Mouse (Mus musculus) ovary, postnatal 10 days (tissue): ENCODE results near the gene Adh4.
A peak's percentile ranks its signal among the peaks of the same experiment; 100 is the strongest.
"Not testable (repeated sequence)": the region's sequence is repeated elsewhere in the genome, so short reads cannot be mapped to it uniquely, and the experiment has no call there.

Source experiments
- DNase-seq: peaks from one replicate; pipeline ENCODE4 v3.0.0; 2022; ENCODE audit warnings: low spot score

Gene Adh4

DNA sequence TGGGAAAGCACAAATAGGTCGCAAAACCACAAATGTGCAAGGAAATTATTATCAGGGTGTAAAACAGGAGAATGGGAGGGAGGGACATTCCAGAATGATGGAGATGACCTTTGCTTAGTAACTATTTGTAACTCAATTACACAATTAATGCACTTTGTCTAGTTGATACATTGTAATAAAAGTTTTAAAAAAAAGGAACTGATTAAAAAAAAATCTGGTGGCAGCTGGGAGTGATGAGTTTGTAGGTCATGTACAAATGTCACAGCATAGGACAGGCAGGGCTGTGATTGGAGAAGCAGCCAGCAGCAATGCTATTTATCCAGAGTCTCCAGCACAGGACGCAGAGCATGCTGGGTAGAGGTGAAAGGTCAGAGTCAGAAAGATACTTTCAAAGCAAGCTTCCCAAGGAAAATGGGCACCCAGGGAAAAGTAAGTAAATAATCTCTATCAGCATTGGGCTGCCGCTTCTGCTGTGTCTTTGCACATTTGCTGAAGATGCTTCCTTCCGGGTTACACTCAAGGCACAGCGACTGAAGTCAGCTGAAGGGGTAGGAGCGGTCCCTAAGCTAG lies at the start of gene Adh4:
TSS of gene Adh4 (plus strand) at position 346 of the 570 bp plus-strand sequence.
- DNase-seq = no peak

DNA sequence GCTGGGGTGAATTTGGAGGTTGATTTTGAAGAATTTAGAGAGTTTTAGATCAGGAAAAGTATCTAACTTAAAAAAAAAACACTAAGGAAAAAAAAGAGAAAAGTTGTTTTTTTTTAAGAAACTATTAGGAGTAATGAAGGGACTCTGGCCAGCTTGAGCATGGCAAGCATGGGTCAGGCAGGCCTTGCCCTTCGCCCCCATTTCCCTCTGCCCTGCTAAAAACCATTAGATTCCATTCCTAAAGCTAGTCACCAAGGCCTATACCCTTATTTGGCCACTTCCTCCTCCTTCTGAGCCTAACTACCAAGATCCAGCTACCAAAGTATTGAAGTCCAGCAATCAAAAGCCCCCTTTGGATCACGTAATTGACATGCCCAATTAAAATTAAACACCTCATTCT lies 49.1 kb upstream of the Adh4 start:
- no peak for DNase-seq

DNA sequence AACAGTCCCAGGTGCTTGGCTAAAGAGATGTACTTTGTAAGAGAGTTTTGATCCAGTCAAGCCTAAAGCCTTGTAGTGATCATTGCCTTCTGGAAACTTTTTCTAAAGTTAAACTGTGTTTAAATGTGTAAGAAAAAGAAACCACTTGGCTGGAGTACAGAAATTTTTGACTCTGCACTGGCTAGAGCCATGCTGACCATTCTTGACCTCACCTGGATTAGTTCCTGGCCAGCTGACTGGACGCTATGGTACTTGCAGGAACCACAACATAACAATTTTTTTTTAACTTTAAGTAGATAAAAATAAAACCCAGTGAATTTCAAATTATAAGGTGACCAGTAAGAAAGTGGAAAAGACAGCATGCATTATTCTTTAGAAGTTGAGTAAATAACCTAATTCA lies 45.7 kb upstream of the Adh4 start:
- DNase-seq = no peak

DNA sequence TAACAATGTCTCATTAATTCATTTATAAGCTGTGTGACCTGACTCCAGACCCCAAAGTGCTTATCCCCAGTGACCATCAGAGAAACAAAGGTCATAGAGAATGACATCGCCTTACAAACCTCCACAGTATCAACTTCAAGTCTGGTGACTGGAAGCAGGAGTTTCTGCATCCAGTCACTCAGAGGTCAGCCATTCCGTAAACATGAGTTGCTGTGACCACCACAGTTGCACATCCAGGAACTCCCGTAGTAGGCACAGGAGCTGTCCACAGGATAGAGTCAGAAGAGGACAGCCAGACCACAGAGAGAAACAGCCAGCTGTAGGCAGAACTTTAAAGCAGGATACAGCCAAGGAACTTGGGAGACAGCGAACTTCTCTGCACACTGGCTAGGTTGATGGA lies 45.0 kb upstream of the Adh4 start:
- not testable (repeated sequence) for DNase-seq

DNA sequence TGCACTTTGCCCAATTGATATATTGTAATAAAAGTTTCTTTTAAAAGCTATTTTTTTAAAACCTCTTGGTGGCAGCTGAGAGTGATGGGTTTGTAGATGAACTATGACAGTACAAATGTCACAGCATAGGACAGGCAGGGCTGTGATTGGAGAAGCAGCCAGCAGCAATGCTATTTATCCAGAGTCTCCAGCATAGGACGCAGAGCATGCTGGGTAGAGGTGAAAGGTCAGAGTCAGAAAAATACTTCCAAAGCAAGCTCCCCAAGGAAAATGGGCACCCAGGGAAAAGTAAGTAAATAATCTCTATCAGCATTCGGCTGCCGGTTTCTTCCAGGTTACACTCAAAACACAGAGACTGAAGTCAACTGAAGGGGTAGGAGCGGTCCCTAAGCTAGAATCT lies 41.3 kb upstream of the Adh4 start:
- no peak for DNase-seq

DNA sequence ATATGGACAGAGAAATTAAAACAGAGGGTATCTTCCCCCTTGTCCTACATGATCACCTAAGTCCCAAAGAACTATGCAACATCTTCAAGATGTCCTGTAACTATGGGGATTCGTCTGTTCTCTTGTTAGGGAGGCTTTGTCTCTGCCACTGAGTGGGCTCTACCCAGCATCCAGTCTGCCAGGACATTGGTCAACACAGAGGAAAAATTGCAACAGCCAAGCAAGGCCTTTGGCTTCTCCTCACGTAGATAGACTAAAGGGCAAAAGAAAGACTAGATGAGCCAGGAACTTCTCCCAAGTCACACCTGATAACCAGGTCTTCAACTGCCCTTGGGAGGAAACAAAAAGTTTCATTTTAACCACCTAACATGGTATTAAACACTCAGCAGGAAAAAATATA lies 40.1 kb upstream of the Adh4 start:
- no peak for DNase-seq

DNA sequence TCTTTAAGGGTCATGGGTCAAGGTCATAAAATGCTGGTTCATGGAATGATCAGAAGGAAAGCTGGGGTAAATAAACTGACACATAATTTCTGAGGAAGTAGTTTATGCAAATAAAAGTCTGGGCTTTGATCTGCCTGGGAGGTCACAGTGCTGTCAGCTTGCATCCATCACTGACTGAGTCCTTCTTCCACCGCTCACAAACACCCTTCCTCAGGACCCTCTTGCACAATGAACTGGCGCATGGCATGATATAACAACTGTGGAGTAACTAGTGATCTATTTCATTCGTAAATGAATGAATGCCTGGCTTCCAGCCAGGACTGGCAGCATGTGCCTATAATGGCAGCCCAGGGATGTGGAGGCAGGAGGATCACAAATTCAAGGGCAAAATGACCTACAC lies 34.1 kb upstream of the Adh4 start:
- no peak for DNase-seq

DNA sequence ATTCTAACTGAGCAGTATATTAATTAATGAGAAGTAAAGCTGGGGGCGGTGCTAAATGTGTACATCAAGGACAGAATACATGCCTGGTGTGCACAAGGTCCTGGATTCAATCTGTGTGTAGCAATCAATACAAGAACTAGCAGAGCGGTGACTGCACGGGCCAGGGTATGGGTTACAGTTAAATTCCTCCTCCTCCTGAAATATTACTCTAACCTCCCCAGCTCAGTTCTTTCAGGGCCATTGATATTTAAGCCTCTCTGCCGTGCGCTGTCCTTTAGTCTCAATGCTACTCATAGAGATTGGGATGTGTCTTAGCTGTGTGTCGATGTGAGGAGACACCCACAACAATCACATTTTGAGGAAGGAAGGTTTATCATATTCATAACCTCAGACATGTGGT lies 28.1 kb upstream of the Adh4 start:
- no peak for DNase-seq

DNA sequence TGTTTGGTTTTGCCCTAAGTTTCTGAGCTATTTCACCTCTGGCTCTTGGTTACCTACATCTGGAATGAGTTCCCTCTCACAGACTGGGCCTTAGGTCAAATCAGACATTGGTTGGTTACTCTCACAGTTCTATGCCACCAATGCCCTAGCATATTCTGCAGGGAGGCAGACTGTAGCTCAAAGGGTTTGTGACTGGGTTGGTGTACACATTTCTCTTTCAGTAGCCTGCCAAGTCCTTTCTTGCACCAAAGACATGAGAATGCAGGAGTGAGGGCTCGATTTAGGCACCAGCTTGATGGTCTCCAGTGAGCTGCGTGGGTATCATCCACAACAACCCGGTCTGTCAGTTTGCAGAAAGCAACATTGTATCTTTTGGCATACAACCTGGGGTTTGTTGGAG lies 10.4 kb upstream of the Adh4 start:
- no peak for DNase-seq

DNA sequence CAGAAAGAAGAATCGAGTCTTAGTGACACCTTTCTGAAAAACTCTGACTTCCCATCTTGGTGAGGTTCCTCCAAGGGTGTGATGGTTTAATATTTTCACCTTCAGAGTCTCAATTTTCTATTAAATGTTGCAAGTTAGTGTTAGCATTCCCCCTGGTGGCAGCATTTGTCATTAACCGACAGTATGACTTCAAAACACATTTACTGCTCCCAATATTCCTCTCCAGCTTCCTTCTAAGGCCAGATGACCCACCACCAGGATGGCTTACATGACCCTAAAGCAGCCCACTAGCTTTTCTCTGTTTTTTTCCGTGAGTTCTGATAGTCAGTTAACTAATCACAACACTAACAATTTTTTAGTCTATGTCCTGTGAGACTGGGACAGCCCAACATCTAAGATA lies 9.9 kb upstream of the Adh4 start:
- peak; percentile 9 for DNase-seq

DNA sequence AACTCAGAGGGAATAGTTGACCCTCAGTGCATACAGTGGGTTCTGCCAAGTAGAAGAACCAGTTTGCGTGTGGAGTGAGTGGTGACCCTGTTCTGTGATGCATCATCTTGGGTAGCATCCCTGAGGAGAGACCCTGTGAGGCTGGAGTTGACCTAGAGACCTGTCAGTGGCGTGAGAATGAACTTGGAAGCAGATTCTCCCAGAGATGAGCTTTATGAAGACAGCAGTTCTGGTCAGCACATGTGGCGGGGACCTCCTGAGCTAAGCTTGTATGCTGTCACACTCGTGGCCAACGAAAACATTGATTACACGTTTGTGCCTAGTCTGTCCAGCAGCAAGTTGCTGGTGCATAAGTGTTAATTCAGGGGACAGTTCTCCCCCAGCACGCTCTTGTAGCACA lies 9.4 kb upstream of the Adh4 start:
- DNase-seq = no peak

DNA sequence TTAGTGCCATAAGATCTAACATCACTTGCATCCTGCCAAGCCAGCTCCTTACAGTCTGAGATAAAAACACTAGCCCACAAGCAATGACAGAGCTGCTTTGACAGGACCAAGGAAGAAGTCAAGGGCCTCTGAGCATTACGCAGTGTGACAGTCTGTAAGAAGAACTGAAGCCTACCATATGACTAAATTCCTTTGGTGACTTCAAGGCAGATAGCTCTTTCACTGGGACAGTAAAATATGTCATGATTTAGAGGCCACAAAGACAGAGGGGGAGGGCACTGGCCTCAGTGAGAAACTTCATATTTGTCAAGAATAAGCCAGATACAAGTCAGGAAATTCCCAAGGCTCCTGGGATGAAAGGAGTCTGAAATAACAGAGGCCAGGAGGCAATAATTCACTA lies 7.3 kb upstream of the Adh4 start:
- no peak for DNase-seq

DNA sequence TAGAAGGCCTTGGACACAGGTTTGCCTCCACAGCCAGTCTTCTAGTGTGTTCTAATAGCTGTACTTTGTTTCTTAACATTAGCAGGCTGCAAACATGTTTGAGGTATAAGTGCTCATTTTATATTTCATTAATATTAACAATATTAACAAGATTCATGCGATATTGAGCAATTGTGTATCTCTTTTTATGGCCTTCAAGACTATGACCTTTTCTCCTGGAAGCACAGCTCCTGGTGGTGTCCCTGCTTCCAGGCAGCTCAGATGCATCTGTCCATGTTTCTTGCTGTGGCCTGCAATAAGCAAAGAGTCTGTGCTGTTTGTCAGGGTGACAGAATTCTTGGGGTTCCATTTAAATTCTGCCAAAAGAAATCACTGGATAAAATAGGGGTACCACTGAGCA lies 5.7 kb upstream of the Adh4 start:
- DNase-seq = no peak

DNA sequence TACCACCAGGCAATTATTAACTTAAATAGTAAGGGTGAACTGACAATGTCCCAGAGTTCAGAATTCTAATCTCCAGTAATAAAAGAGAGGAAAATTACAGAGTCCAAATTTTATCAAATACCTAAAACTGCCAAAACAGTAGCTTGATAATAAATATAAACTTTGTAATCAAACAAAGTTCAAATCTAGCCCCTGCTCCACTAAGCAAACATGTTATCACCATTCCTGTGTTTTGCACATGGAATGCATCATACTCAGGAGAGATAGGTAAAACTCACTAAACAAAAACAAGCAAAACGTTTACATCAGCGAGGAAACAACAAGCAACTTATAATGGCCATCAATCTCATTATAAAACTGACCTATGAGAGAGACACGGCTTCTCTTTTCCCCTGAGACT lies 5.1 kb upstream of the Adh4 start:
- DNase-seq = no peak

DNA sequence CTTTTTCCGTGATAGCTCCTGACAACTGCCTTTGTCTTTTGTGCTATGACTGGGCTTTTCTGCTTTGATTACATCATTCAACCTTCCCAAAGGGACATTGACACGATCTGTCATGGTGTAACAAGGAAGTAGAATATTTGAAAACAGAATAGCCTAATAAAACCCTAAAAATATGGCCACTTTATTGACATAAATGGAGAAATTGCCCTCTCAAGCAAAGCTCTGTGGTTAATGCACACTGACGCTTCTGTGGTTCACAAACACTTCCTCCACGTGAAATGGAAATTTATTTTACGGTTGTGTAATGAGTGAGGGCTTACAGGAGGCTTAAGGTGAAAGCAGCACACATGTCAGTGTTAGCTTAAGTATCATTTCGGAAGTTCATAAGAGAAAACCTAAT lies 4.1 kb downstream of the Adh4 start:
- no peak for DNase-seq

DNA sequence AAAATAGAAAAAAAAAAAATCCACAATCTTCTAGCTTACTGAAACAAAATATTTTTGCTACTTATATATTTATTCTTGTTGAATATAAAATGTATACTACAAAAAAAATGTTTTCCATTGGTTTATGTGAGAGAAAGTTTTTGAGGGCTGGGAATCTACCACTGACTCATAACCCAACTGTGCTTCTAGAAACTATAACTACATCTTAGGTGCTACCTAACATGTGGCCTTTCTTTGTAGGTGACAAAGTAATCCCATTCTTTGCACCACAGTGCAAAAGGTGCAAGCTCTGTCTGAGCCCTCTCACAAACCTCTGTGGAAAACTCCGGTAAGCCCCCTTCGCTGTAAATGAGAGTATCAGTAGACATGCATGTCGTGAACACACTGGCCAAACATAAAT lies 5.1 kb downstream of the Adh4 start:
- DNase-seq = no peak

DNA sequence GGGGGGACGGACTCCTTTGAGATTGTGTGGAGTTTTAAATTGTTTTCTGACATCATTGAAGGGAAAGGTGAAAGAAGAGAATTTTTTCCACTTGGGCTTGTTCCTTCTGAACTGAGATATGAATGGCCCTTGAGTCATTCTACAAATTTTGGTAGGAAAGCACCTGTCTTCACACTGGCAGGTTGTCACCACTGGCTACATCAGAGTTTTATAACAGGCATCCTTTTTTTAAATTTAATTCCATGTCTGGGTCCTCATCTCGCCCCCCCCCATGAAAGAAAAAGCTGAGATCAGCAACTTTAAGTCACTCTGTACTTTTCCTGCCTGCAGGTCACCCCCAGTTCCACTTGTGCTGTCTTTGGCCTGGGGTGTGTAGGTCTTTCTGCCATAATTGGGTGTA lies 8.4 kb downstream of the Adh4 start:
- DNase-seq = no peak

DNA sequence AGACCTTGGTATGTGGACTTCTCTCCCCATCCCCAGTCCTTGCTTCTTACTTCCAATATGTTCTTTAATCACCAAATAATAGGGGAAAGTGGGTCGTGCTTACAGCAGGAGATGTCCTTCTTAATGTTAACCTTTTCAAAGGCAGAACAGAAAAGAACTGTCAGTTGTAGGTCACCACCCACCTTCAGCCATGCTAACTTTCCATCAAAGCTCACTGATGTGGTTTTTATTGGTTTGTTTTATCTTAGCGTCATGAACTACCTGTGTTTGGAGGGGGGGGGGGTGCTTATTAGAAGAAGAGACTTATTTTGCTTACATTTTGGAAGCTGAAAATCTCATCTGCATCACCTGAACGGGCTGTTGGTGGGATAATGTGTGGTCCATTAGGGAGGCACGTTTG lies 9.0 kb downstream of the Adh4 start:
- DNase-seq = no peak

DNA sequence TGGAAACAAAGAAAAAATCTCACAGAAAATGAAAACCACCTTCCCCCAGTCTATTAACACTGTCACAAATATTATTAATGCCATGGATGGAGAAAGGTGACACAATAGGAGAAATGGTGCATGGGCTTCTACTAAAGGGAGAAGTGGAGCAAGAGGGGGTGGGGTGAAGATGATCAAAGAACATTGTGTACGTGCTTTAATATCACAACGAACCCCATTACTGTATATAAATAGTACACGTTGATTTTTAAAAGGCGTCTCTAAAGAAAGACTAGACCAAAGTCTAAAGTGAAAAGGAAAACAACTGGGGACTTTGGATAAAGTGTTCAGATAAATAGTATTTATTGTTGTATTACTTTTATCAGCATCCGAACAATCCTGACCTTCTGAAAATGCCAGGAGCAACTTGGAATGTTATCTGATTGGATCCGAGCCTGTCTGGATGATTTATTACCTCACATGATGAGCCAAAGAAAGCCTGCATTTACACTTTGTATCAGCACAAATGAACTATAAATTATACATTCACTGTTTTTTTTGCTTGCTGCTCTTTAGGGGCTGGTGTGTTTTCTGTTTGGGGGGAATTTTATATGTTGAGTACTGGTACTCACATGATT lies 15.2 kb downstream of the Adh4 start:
- DNase-seq = no peak

DNA sequence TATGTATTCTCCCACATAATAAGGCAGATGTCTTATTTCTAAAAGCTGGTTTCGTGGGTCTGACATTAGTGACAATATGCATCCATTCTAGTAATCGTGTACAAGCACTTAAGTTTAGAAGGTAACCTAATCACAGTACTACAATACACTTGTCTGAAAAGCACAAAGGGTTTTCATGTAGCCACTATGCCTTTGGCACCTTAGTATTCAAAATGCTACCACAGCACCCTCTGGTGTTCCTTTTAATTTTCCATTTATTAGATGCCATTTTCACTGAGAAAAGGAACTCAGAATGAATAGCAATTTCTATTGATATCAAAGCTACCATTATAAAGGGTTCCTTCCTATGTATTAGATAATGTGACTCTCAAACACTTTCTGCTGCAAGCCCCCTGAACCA lies 16.6 kb downstream of the Adh4 start:
- DNase-seq = no peak

DNA sequence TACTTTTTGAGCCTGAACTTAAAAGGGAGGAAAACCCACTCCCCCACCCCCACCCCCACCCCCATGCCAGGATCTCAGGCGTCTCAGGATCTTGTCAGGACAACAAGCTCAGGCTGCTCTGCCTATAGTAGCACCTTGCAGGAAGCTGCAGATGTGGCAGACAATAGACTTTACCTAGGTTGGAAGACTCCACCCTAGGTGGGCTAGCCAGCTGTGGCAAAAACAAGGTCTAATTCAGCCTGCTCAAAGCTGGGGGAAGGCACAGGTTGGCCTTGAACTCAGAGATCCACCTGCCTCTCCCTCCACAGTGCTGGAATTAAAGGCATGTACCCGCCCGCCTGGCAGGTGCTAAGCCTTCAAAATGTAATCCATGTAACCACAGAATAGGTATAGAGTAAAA lies 23.4 kb downstream of the Adh4 start:
- DNase-seq = no peak

DNA sequence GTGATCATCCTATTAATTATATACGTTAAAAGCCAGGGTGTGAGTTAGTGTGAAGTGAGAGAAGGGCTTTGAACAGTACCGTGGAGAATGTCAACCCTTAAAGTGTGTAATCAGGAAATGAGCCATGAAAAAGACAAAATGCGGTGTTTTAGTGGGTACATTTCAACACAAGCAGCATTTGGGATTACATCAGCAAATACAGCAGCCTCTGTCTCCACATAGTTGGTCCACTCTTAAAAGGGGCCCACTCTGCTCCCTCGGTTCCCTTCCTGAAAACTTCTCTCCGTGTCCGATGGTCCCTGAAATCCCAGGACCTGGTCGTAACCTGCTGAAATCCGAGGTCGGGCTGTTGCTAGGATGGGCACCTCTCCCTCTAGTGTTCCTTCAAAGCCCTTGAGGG lies 26.9 kb downstream of the Adh4 start:
- no peak for DNase-seq

DNA sequence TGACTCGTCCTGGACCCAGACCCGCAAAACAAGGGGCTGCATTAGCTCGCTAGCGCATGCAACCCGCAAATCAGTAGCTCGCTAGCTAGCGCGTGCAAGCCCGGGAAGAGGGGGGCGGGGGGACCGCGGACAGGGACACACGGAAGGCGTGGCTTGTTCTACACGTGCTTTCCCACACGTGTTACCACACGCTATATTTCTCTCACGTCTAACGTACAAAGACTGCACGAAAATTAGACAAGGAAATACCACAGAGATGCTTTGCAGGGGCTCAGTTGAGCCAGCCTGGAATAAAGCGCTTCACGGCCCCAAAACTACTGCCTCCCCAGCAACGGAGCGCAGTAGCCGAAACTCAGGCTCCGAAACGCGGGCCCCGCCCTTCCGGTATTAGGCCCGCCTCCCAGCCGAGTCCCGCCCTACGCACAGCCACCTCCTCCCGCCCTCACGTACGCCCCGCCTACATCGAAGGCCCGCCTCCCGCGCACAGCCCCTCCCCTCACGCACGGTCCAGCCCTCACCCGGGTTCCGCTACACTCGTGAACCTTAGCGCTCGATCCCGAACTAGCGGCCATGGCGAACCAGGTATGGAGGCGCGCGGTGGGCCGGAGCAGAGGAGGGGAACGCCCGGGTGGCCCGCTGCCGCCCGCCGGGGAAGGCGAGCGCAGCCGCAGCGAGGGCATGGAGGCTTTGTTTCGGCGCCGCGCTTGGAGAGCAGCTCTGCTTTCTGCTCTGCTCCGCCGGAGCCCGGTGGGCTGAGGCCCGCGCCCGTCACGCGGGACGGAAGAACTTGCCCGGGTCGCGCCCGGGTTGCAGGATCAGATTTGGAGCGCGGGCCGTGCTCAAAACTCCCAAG lies 27.6 kb downstream of the Adh4 start, which contains the start of gene Adh5:
TSS of gene Adh5 (plus strand) at position 482 of the 853 bp plus-strand sequence.
- DNase-seq = peak; percentile 61

DNA sequence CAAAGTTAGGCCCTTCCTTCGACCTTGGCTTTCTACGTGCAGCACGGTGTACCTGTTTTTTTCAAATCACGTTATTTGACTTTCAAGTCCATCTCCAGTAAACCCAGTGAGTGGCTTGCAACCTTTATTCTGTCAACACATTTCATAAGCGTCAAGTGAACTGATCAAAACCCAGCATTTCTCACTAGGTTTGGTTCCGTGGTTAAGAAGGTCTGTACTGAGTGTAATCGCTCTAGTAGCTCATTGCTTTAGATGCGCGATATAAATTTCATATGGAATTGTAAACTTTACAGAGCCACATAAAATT lies 28.2 kb downstream of the Adh4 start:
- DNase-seq = no peak
